24 mouse cellular contexts compared by ENCODE assay signal in genomic region chr1:160910176-160910575, GRCm38 (mm10). TPM values are rescaled to one million over a fixed set of nuclear protein-coding genes. Genes with fewer than 3 reads are reported as not detected.
A peak's percentile ranks its signal among the peaks of the same experiment; 100 is the strongest.
DNase-seq lines count a peak whose midpoint lies in the region; ATAC-seq lines count a peak whose summit lies in the region.
"Had no signal": no experiment of that assay in that cellular context is flagged by ENCODE, and none has a peak within 500 bp of the region (broad histone marks: within the 10 kb centered on the region; RNA-seq: fewer than 3 reads in every experiment).

No protein-coding gene starts in this region.

- no peaks in the 10 kb centered on the region for H3K9me3 ChIP-seq in intestine, embryonic 14.5 days (ENCODE audit: control insufficient read depth, low read length)
- H3K9me3 ChIP-seq in intestine, embryonic 16.5 days (ENCODE audit: control insufficient read depth, low read length): no peaks in the 10 kb centered on the region
- H3K9me3 ChIP-seq: embryonic facial prominence, embryonic 10.5 days; embryonic facial prominence, embryonic 12.5 days; forebrain, embryonic 13.5 days; G1E had no signal

- H3K27ac ChIP-seq in intestine, embryonic 14.5 days (ENCODE audit: low read depth): no peak overlapping the region
- H3K27ac ChIP-seq in intestine, embryonic 16.5 days (ENCODE audit: low read length): no peak overlapping the region
- H3K27ac ChIP-seq: embryonic facial prominence, embryonic 10.5 days; embryonic facial prominence, embryonic 12.5 days; forebrain, embryonic 13.5 days had no signal

- no peak overlapping the region for H3K4me3 ChIP-seq in intestine, embryonic 14.5 days (ENCODE audit: low read depth, low read length)
- no peak overlapping the region for H3K4me3 ChIP-seq in intestine, embryonic 16.5 days (ENCODE audit: low read length)
- H3K4me3 ChIP-seq: embryonic facial prominence, embryonic 10.5 days; embryonic facial prominence, embryonic 12.5 days; forebrain, embryonic 13.5 days had no signal

- peak; percentile 65 for DNase-seq in gastrocnemius, adult 18-20 months (ENCODE audit: low spot score)
- DNase-seq in gastrocnemius, postnatal 36 days: no peak
- DNase-seq in gastrocnemius, postnatal 25 days: peak; percentile 20
- DNase-seq in gastrocnemius, postnatal 10 days: no peak
- peak; percentile 31 for DNase-seq in intestine, embryonic 14.5 days (ENCODE audit: low spot score)
- DNase-seq in skeletal muscle tissue, adult 2 months (ENCODE audit: low read depth, low spot score): peak; percentile 54
- DNase-seq: adrenal gland, adult 8-10 months; adrenal gland, postnatal 14 days; adrenal gland, postnatal 36 days; B cell, adult 2 months; cerebellum, adult 11-12 months; cerebellum, adult 2 months; cerebellum, adult 9-10 months; cerebellum, postnatal 10 days; cerebellum, postnatal 25 days had no signal

- no peak for ATAC-seq in intestine, embryonic 14.5 days (replicated peaks; ENCODE audit: low FRiP score, low TSS enrichment, low read depth)
- no peak for ATAC-seq in intestine, embryonic 16.5 days
- ATAC-seq: activated CD4-positive, CD25-positive, alpha-beta regulatory T cell, adult 4 months; CD4-positive, CD25-positive, alpha-beta regulatory T cell, adult 4 months; forebrain, embryonic 13.5 days; Patski had no signal

- H3K9ac ChIP-seq in intestine, embryonic 14.5 days (ENCODE audit: low read length): no peak overlapping the region
- no peak overlapping the region for H3K9ac ChIP-seq in intestine, embryonic 16.5 days (ENCODE audit: low read depth, low read length)
- H3K9ac ChIP-seq: embryonic facial prominence, embryonic 12.5 days; forebrain, embryonic 13.5 days had no signal

- intact Hi-C loops in gastrocnemius, postnatal 36 days (cut with DNase I): no loop called here

- no peaks in the 10 kb centered on the region for H3K27me3 ChIP-seq in intestine, embryonic 14.5 days (replicated peaks; ENCODE audit: control insufficient read depth, insufficient read depth, low read length)
- no peaks in the 10 kb centered on the region for H3K27me3 ChIP-seq in intestine, embryonic 16.5 days (replicated peaks; ENCODE audit: control insufficient read depth, insufficient read depth, low read length)
- H3K27me3 ChIP-seq: CH12.LX; embryonic facial prominence, embryonic 12.5 days; forebrain, embryonic 13.5 days; Patski had no signal

- H3K4me1 ChIP-seq in intestine, embryonic 14.5 days (replicated peaks; ENCODE audit: control insufficient read depth, insufficient read depth, low read length): peaks cover 5% of the 10 kb centered on the region
- peaks cover 5% of the 10 kb centered on the region; the same call in 1 of the 2 replicates for H3K4me1 ChIP-seq in intestine, embryonic 16.5 days (ENCODE audit: control insufficient read depth, insufficient read depth, low read length)

- H3K4me2 ChIP-seq in intestine, embryonic 14.5 days (ENCODE audit: low read length): no peak overlapping the region
- no peak overlapping the region for H3K4me2 ChIP-seq in intestine, embryonic 16.5 days (ENCODE audit: low read depth, low read length)
- H3K4me2 ChIP-seq: embryonic facial prominence, embryonic 12.5 days; forebrain, embryonic 13.5 days had no signal

- 83% methylated on average over 1 of the region's 1 CpGs for WGBS in intestine, embryonic 14.5 days
- WGBS in intestine, embryonic 16.5 days: 83% methylated on average over 1 of the region's 1 CpGs

- H3K36me3 ChIP-seq in intestine, embryonic 14.5 days (ENCODE audit: control insufficient read depth, insufficient read depth, low read length): no peaks in the 10 kb centered on the region
- no peaks in the 10 kb centered on the region for H3K36me3 ChIP-seq in intestine, embryonic 16.5 days (ENCODE audit: control insufficient read depth, insufficient read depth, low read length)
- H3K36me3 ChIP-seq: embryonic facial prominence, embryonic 12.5 days had no signal

RNA-seq across cellular contexts. Expression of gene Rc3h1, which starts 4.0 kb away (rescaled TPM):
- total RNA-seq in gastrocnemius, adult 18-20 months (2021): 10 to 100 TPM; 34.3 to 34.8 TPM
- total RNA-seq in gastrocnemius, postnatal 36 days (2021): 10 to 100 TPM; 25.1 to 28.3 TPM
- 10 to 100 TPM; 22.5 to 30.0 TPM for total RNA-seq in gastrocnemius, postnatal 25 days (2021)
- total RNA-seq in gastrocnemius, postnatal 10 days (2021): 10 to 100 TPM; 32.1 to 36.9 TPM
- polyA plus RNA-seq in intestine, embryonic 14.5 days (2014; fragmentation: Nextera tagmentation; extraction: Ambion mirVana): 9.6 and 10.4 TPM in 2 replicates
- 4.9 and 5.1 TPM in 2 replicates for polyA plus RNA-seq in intestine, embryonic 16.5 days (2015; fragmentation: Nextera tagmentation; extraction: Ambion mirVana)

Comparison
In these comparisons a context has a peak if more than half of its experiments do, and no peak if none do; other contexts are left out.
1. DNase-seq: peak in gastrocnemius, adult 18-20 months (single experiment), gastrocnemius, postnatal 25 days (single experiment), intestine, embryonic 14.5 days (single experiment) and skeletal muscle tissue, adult 2 months (single experiment); none in gastrocnemius, postnatal 36 days (0 of 2) and gastrocnemius, postnatal 10 days (single experiment).